Mouse (Mus musculus): ENCODE data around the gene Olfr655.

The Olfr655 gene

DNA sequence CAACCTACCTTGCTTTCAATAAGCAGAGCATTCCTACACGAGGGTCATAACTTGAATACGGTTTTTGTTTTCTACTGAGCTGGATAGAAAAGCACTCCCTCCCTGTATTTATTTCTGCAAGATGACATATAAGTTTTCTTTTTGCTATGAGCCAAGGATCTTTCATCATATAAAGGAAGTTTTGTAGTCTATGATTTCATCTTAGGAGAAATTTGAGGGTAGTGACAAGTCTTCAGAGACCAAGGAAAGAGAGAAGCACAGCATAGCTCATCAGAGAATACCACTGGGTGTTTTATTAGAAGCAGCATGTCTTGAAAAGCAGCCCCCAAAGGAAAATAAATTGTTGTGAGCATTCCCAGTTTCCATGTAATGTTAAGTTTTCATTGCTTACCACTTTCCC is at the start of gene Olfr655:
Gene Olfr655 (minus strand): TSS at position 101 of the 400 bp plus-strand sequence.
- no peak for DNase-seq

- peak; percentile 12 for DNase-seq
Measured at GRCm38 (mm10) chr7:104646841-104647482, 45.4 kb upstream of the Olfr655 start, which contains the start of gene Olfr658. Gene Olfr658, minus strand, starts transcription at chr7:104647305.

DNA sequence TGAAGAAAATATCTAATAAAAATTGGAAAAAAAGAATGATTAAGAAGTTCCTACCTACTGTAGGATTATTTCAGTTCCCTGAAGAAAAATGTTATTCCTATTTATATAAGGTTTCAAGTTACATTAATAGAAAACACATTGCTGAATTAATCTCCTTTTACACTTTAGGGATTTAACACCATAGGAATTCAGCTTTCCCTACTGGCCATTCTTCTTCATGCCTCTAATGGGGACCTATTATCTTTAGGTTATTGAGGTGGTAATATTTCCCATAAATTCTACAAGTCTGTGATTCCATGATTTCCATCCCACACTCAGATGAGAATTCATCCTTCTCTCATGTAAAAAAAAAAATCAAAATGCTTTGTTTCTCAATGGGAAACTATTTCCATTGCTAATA is 22.9 kb upstream of the Olfr655 start, which contains the start of gene Olfr657:
Gene Olfr657 (plus strand): TSS at position 301 of the 400 bp plus-strand sequence.
- DNase-seq = no peak

- DNase-seq = no peak
Measured at GRCm38 (mm10) chr7:104613655-104614054, 12.1 kb upstream of the Olfr655 start, which contains the start of gene Olfr656. Gene Olfr656, plus strand, starts transcription at chr7:104613955.

DNA sequence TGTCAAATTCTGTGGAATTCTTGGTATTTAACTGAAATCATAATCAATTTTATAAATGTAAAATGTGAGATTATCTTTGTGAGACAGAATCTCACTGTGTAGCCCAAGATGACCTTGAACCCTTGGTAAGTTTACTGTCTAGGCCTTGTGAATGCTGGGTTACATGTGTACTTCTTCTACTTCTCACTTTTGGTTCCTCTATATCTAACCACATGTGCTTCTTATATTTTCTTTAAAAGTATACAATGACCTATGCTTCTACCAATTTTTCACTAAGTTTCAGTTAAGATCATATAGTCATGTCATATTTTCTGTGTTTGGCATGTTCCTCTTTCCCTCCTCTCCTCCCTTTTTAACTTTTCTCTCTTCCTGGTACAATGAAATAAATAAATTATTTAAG is 3.1 kb upstream of the Olfr655 start:
- no peak for DNase-seq

GRCm38 (mm10) chr7:104603173-104603572 is 1.6 kb upstream of the Olfr655 start:
- no peak for DNase-seq

DNA sequence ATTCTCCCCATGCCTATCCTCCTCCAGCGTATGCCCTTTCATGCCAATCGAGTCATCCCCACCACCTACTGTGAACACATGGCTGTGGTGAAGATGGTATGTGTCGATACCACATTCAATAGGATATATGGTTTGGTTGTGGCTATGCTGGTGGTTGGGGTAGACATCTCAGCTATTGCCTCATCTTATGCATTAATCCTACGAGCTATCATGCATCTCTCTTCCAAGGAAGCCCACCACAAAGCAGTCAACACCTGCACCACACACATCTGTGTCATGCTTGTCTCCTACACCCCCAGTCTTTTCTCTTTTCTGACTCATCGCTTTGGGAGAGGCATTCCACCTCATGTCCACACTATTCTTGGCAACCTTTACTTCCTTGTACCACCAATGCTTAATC is 13.3 kb downstream of the Olfr655 start:
- DNase-seq = no peak

DNA sequence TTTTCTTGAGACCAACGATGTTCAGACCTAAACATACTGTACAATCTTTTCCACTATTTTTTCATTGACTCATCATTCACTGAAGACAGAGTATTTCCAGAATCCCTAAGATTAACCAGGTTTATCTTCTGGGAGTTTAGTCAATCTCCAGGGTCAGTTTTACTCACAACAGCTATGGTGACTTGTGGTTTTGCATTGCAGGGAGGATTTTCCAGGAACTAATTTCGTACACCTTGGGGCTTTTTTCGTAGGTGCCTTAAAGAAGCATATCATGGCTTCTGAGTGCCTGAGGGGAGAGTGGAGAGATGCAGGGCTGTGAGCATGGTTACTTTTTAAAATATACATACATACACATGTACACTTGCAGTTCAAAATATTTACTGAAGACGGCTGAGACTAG is 14.9 kb downstream of the Olfr655 start, which contains the start of gene Olfr654:
Gene Olfr654 (plus strand): TSS at position 301 of the 400 bp plus-strand sequence.
- DNase-seq = no peak

DNA sequence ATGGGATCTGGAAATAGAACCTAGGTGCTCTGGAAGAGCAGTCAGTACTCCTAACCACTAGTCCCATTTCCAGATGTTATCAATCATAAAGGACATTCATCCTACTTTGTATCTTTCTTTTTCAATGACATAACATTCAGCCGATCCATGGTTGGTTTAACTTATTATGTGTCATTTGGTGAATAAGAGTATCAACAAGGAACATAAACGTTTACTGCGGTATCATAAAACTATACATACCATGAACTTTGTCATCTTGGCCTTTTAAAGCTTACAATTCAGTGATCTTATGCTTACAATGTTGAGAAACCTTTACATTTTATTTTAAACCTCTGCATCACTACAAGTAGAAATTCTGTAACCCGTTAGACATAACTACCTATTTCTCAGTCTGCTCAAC is 20.1 kb downstream of the Olfr655 start:
- no peak for DNase-seq

- DNase-seq = no peak
Measured at GRCm38 (mm10) chr7:104580846-104581245, 20.7 kb downstream of the Olfr655 start.

DNA sequence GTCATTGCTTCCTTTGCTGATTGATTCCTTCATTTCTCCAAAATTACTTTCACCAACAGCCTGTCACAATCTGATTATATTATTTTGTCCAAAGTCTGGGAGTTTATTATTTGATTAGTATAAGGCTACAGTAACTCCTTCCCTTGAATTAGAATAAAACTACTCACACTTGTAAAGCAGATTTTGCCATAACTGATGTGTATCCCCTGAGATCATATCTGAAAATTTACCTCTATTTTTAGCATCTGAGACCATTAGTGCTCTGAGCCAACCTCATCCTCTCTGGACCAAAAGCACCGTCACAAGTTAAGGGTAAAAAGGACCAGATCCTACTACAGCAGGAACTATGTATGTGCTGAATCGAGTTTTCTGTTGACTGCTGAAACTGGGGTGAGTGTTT is 24.6 kb downstream of the Olfr655 start, which contains the start of gene Olfr653:
Gene Olfr653 (plus strand): TSS at position 301 of the 400 bp plus-strand sequence.
- no peak for DNase-seq

- no peak for DNase-seq
Measured at GRCm38 (mm10) chr7:104560601-104561000, 41.0 kb downstream of the Olfr655 start, which contains the start of gene Olfr652. Gene Olfr652, plus strand, starts transcription at chr7:104560901.

DNA sequence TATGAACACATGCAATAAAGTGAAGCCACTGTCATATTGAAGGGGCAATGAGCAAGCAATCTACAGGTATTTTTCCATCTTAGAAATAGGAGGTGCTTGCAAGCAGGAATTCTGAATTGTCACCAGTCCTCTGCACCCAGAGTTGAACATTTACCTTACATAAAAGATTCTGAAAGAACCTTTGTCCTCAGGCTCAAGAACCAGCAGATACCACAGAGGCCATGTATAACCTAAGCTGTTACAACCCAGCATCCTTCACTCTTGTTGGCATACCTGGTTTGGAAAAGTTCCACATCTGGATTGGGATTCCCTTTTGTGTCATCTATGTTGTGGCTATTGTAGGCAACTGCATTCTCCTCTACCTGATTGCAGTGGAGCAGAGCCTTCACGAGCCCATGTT is 48.9 kb downstream of the Olfr655 start:
- no peak for DNase-seq

DNA sequence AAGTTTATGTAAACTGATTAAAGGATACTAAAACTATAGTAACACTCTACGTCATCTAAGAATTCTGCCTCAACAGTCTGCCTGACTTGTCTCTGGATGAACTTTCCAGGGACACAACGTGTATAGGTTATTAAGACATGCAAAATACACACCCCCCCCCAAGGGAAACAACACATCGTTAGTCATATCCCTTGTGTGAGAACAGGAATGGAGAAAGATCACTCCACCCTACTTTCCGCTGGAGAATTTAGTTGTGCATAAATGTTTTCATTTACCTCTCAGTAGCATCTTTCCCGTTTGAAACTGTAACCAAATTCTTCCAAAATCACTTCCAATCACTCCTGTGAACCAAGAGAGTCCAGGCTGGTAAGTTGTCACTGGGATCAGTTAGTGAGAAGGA is 51.7 kb downstream of the Olfr655 start, which contains the start of gene Olfr651:
Gene Olfr651 (plus strand): TSS at position 301 of the 400 bp plus-strand sequence.
- no peak for DNase-seq
